Mouse (Mus musculus) hindbrain, embryonic 12.5 days (tissue): ENCODE results near the gene Gemin2. TPM values are rescaled to one million over a fixed set of nuclear protein-coding genes. Genes with fewer than 3 reads are reported as not detected.
A peak's percentile ranks its signal among the peaks of the same experiment; 100 is the strongest.
"Not testable (repeated sequence)": the region's sequence is repeated elsewhere in the genome, so short reads cannot be mapped to it uniquely, and the experiment has no call there.

Experiments
- ATAC-seq: fragments of 200-750 bp; cut with Nextera tagmentation; 2 replicates; pipeline ENCODE4 v1.8.0; 2017; ENCODE audit warnings: moderate TSS enrichment; ENCODE audit not compliant: low FRiP score
- H3K27ac ChIP-seq: fragments of 300-500 bp; sonication (generic); 2 replicates; pipeline ENCODE4 v1.5.1; 2016; ENCODE audit warnings: mild to moderate bottlenecking
- H3K27me3 ChIP-seq: fragments of 300-500 bp; sonication (generic); 2 replicates; pipeline ENCODE4 v1.6.1; 2016; ENCODE audit warnings: mild to moderate bottlenecking
- H3K36me3 ChIP-seq: fragments of 300-500 bp; sonication (generic); 2 replicates; pipeline ENCODE4 v1.6.1; 2016; ENCODE audit warnings: mild to moderate bottlenecking
- H3K4me1 ChIP-seq: fragments of 300-500 bp; sonication (generic); 2 replicates; pipeline ENCODE4 v1.6.1; 2016
- H3K4me2 ChIP-seq: fragments of 300-500 bp; sonication (generic); replicated peaks from 2 replicates; pipeline ENCODE4 v1.6.1; 2016; ENCODE audit warnings: mild to moderate bottlenecking
- H3K4me3 ChIP-seq: fragments of 300-500 bp; sonication (generic); 2 replicates; pipeline ENCODE4 v1.5.1; 2016; ENCODE audit warnings: mild to moderate bottlenecking
- H3K9ac ChIP-seq: fragments of 300-500 bp; sonication (generic); 2 replicates; pipeline ENCODE4 v1.6.1; 2016; ENCODE audit warnings: mild to moderate bottlenecking, moderate library complexity
- H3K9me3 ChIP-seq: fragments of 300-500 bp; sonication (generic); replicated peaks from 2 replicates; pipeline ENCODE4 v1.6.1; 2016; ENCODE audit warnings: mild to moderate bottlenecking
- WGBS: fragments of 180-500 bp; shearing (Covaris S2); methylation state at CpG from one replicate; pipeline ENCODE4 v1.1.7; 2016; 5-methylcytosine and 5-hydroxymethylcytosine counted together
- polyA plus RNA-seq: library from polyadenylated mRNA; unstranded; fragments of >200 nt; fragmentation: Nextera tagmentation; extraction: Ambion mirVana; gene quantifications from 2 replicates; pipeline ENCODE4 v1.2.1, GENCODE M21; 2016

Gemin2 gene
- polyA plus RNA-seq, 1 experiment from 2014 or later = 22.0 TPM

- Histone ChIP-seq H3K9me3 (no peaks in the 10 kb centered on the region), H3K4me1 (no peaks in the 10 kb centered on the region), H3K36me3 (peaks cover 8% of the 10 kb centered on the region), H3K9ac (no peak overlapping the region), H3K4me3 (no peak overlapping the region), H3K27me3 (no peaks in the 10 kb centered on the region), H3K27ac (no peak overlapping the region), H3K4me2 (no peak overlapping the region)
- ATAC-seq = no peak
- 76% methylated on average over 5 of the region's 5 CpGs for WGBS
These were observed 18.9 kb downstream of the Gemin2 start for GRCm38 (mm10) chr12:59032101-59032500.

GRCm38 (mm10) chr12:59039162-59039970, 26.2 kb downstream of the Gemin2 start:
- Histone ChIP-seq H3K4me1 (no peaks in the 10 kb centered on the region), H3K27ac (peak overlapping the region; percentile 37), H3K36me3 (peaks cover 22% of the 10 kb centered on the region), H3K9me3 (no peaks in the 10 kb centered on the region), H3K4me3 (no peak overlapping the region), H3K4me2 (peak overlapping the region; percentile 17), H3K9ac (no peak overlapping the region), H3K27me3 (no peaks in the 10 kb centered on the region)
- no peak; the same call in 1 of the 2 replicates for ATAC-seq
- WGBS = 68% methylated on average over 10 of the region's 10 CpGs

- H3K4me1 ChIP-seq = no peaks in the 10 kb centered on the region
- H3K9ac ChIP-seq = no peak overlapping the region
- H3K4me2 ChIP-seq = peak overlapping the region; percentile 17
- H3K27me3 ChIP-seq = no peaks in the 10 kb centered on the region
- H3K4me3 ChIP-seq = no peak overlapping the region
- H3K27ac ChIP-seq = peak overlapping the region; percentile 37
- 3% methylated on average over 23 of the region's 23 CpGs for WGBS
- ATAC-seq = peak; percentile 74
- H3K9me3 ChIP-seq = no peaks in the 10 kb centered on the region
- H3K36me3 ChIP-seq = peaks cover 31% of the 10 kb centered on the region
These were observed 27.0 kb downstream of the Gemin2 start for GRCm38 (mm10) chr12:59039971-59040844.

- no peak overlapping the region for H3K4me2 ChIP-seq
- no peaks in the 10 kb centered on the region for H3K4me1 ChIP-seq
- 0 out of 2 replicates have a peak, but pooled peaks have one; percentile 60 for ATAC-seq
- H3K4me3 ChIP-seq = no peak overlapping the region
- H3K9ac ChIP-seq = no peak overlapping the region
- 43% methylated on average over 7 of the region's 7 CpGs for WGBS
- H3K27me3 ChIP-seq = no peaks in the 10 kb centered on the region
- peaks cover 36% of the 10 kb centered on the region for H3K36me3 ChIP-seq
- no peak overlapping the region for H3K27ac ChIP-seq
- H3K9me3 ChIP-seq = no peaks in the 10 kb centered on the region
These were observed 27.7 kb downstream of the Gemin2 start for GRCm38 (mm10) chr12:59040851-59041250.

- Histone ChIP-seq H3K27ac (no peak overlapping the region), H3K9ac (no peak overlapping the region), H3K9me3 (no peaks in the 10 kb centered on the region), H3K27me3 (no peaks in the 10 kb centered on the region), H3K4me3 (no peak overlapping the region), H3K4me2 (no peak overlapping the region), H3K36me3 (peaks cover 19% of the 10 kb centered on the region), H3K4me1 (no peaks in the 10 kb centered on the region)
- WGBS = 100% methylated on average over 3 of the region's 3 CpGs
- no peak for ATAC-seq
These were observed 39.3 kb downstream of the Gemin2 start for GRCm38 (mm10) chr12:59052470-59052869.

- Histone ChIP-seq H3K4me1 (no peaks in the 10 kb centered on the region), H3K4me2 (no peak overlapping the region), H3K9ac (no peak overlapping the region), H3K27ac (no peak overlapping the region), H3K27me3 (no peaks in the 10 kb centered on the region), H3K36me3 (peaks cover 20% of the 10 kb centered on the region), H3K4me3 (no peak overlapping the region), H3K9me3 (no peaks in the 10 kb centered on the region)
- WGBS = 93% methylated on average over 5 of the region's 5 CpGs
- ATAC-seq = no peak
These were observed 40.0 kb downstream of the Gemin2 start for GRCm38 (mm10) chr12:59053166-59053565.

GRCm38 (mm10) chr12:59053976-59054375, 40.8 kb downstream of the Gemin2 start:
- Histone ChIP-seq H3K27ac (no peak overlapping the region), H3K9ac (no peak overlapping the region), H3K27me3 (no peaks in the 10 kb centered on the region), H3K36me3 (peaks cover 20% of the 10 kb centered on the region), H3K9me3 (no peaks in the 10 kb centered on the region), H3K4me1 (peaks cover 1% of the 10 kb centered on the region; the same call in 1 of the 2 replicates), H3K4me2 (no peak overlapping the region), H3K4me3 (no peak overlapping the region)
- no peak for ATAC-seq

- no peak for ATAC-seq
- Histone ChIP-seq H3K4me2 (no peak overlapping the region), H3K9ac (no peak overlapping the region), H3K27ac (no peak overlapping the region), H3K4me3 (no peak overlapping the region), H3K27me3 (no peaks in the 10 kb centered on the region), H3K4me1 (peaks cover 11% of the 10 kb centered on the region), H3K36me3 (peaks cover 20% of the 10 kb centered on the region), H3K9me3 (no peaks in the 10 kb centered on the region)
- WGBS = 89% methylated on average over 4 of the region's 4 CpGs
These were observed 42.1 kb downstream of the Gemin2 start for GRCm38 (mm10) chr12:59055196-59055850.

- Histone ChIP-seq H3K27ac (no peak overlapping the region), H3K4me2 (no peak overlapping the region), H3K27me3 (no peaks in the 10 kb centered on the region), H3K36me3 (peaks cover 20% of the 10 kb centered on the region), H3K4me3 (no peak overlapping the region), H3K9ac (no peak overlapping the region), H3K4me1 (peaks cover 14% of the 10 kb centered on the region), H3K9me3 (no peaks in the 10 kb centered on the region)
- ATAC-seq = no peak
- WGBS = 97% methylated on average over 11 of the region's 11 CpGs
These were observed 43.0 kb downstream of the Gemin2 start for GRCm38 (mm10) chr12:59056222-59056621.

- H3K27me3 ChIP-seq, H3K9me3 ChIP-seq, H3K9ac ChIP-seq, H3K4me3 ChIP-seq, H3K27ac ChIP-seq, H3K4me2 ChIP-seq, ATAC-seq: not testable (repeated sequence)
- Histone ChIP-seq H3K4me1 (peaks cover 14% of the 10 kb centered on the region), H3K36me3 (peaks cover 16% of the 10 kb centered on the region; the same call in 1 of the 2 replicates)
- 91% methylated on average over 5 of the region's 5 CpGs for WGBS
These were observed 45.0 kb downstream of the Gemin2 start for GRCm38 (mm10) chr12:59058242-59058641.

- WGBS = 69% methylated on average over 4 of the region's 4 CpGs
- Histone ChIP-seq H3K9ac (peak overlapping the region; percentile 96), H3K4me3 (peak overlapping the region; percentile 86), H3K36me3 (peaks cover 12% of the 10 kb centered on the region; the same call in 1 of the 2 replicates), H3K4me1 (peaks cover 14% of the 10 kb centered on the region), H3K4me2 (peak overlapping the region; percentile 77), H3K27me3 (0 out of 2 replicates have a peak, but pooled peaks cover 3% of the 10 kb centered on the region), H3K27ac (peak overlapping the region; percentile 94), H3K9me3 (no peaks in the 10 kb centered on the region)
- no peak for ATAC-seq
These were observed 47.1 kb downstream of the Gemin2 start for GRCm38 (mm10) chr12:59060322-59060721.
